Mouse (Mus musculus) liver, embryonic 11.5 days (tissue): ENCODE results near the gene Natd1. TPM values are rescaled to one million over a fixed set of nuclear protein-coding genes. Genes with fewer than 3 reads are reported as not detected.
"Not testable (repeated sequence)": the region's sequence is repeated elsewhere in the genome, so short reads cannot be mapped to it uniquely, and the experiment has no call there.

Experiments
- ATAC-seq: fragments of 200-750 bp; cut with Nextera tagmentation; replicated peaks from 2 replicates; pipeline ENCODE4 v1.8.0; 2017; ENCODE audit warnings: moderate number of reproducible peaks, mild to moderate bottlenecking, moderate TSS enrichment, moderate library complexity; ENCODE audit not compliant: low FRiP score
- DNase-seq: peaks from one replicate; pipeline ENCODE4 v3.0.0-alpha.2; 2017; ENCODE audit warnings: low spot score
- H3K27ac ChIP-seq: fragments of 300-500 bp; sonication (generic); 2 replicates; pipeline ENCODE4 v1.5.1; 2014; ENCODE audit warnings: mild to moderate bottlenecking, low read depth, low read length, control low read depth
- H3K27me3 ChIP-seq: fragments of 300-500 bp; sonication (generic); replicated peaks from 2 replicates; pipeline ENCODE4 v1.6.1; 2014; ENCODE audit warnings: low read length, mixed read lengths; ENCODE audit not compliant: control insufficient read depth, insufficient read depth
- H3K36me3 ChIP-seq: fragments of 300-500 bp; sonication (generic); 2 replicates; pipeline ENCODE4 v1.6.1; 2014; ENCODE audit warnings: mild to moderate bottlenecking, low read length, moderate library complexity, mixed read lengths; ENCODE audit not compliant: control insufficient read depth, insufficient read depth
- H3K4me1 ChIP-seq: fragments of 300-500 bp; sonication (generic); replicated peaks from 2 replicates; pipeline ENCODE4 v1.6.1; 2014; ENCODE audit warnings: low read length, mixed read lengths; ENCODE audit not compliant: control insufficient read depth, insufficient read depth
- H3K4me2 ChIP-seq: fragments of 300-500 bp; sonication (generic); 2 replicates; pipeline ENCODE4 v1.6.1; 2014; ENCODE audit warnings: mild to moderate bottlenecking, control low read depth, moderate library complexity
- H3K4me3 ChIP-seq: fragments of 300-500 bp; sonication (generic); 2 replicates; pipeline ENCODE4 v1.5.1; 2014; ENCODE audit warnings: low read depth, low read length, control low read depth
- H3K9ac ChIP-seq: fragments of 300-500 bp; sonication (generic); 2 replicates; pipeline ENCODE4 v1.6.1; 2014; ENCODE audit warnings: low read depth, low read length, control low read depth
- H3K9me3 ChIP-seq: fragments of 300-500 bp; sonication (generic); 2 replicates; pipeline ENCODE4 v1.6.1; 2016; ENCODE audit warnings: low read length, inconsistent platforms, mixed read lengths; ENCODE audit not compliant: control insufficient read depth
- WGBS: fragments of 180-500 bp; shearing (Covaris S2); extraction: QIAGEN DNeasy Blood & Tissue Kit; methylation state at CpG from one replicate; pipeline ENCODE4 v1.1.7; 2014; 5-methylcytosine and 5-hydroxymethylcytosine counted together
- polyA plus RNA-seq: library from polyadenylated mRNA; unstranded; fragments of >200 nt; fragmentation: Nextera tagmentation; extraction: Ambion mirVana; gene quantifications from 2 replicates; pipeline ENCODE4 v1.2.1, GENCODE M21; 2014

Gene Natd1
- polyA plus RNA-seq, 1 experiment from 2014 or later: 11.2 TPM

- no peak overlapping the region for H3K9ac ChIP-seq
- ATAC-seq (no peak), DNase-seq (no peak)
- no peaks in the 10 kb centered on the region for H3K9me3 ChIP-seq
- H3K36me3 ChIP-seq: no peaks in the 10 kb centered on the region
- H3K4me2 ChIP-seq: no peak overlapping the region
- H3K4me3 ChIP-seq: no peak overlapping the region
- 55% methylated on average over 3 of the region's 3 CpGs for WGBS
- H3K27ac ChIP-seq: no peak overlapping the region
- no peaks in the 10 kb centered on the region for H3K4me1 ChIP-seq
- H3K27me3 ChIP-seq: no peaks in the 10 kb centered on the region
Measured at GRCm38 (mm10) chr11:60890744-60891143, 23.8 kb downstream of the Natd1 start.

GRCm38 (mm10) chr11:60890286-60890685 lies 24.3 kb downstream of the Natd1 start:
- Histone ChIP-seq H3K4me3 (no peak overlapping the region), H3K27ac (no peak overlapping the region), H3K36me3 (no peaks in the 10 kb centered on the region), H3K4me1 (no peaks in the 10 kb centered on the region), H3K4me2 (no peak overlapping the region), H3K9me3 (no peaks in the 10 kb centered on the region), H3K9ac (no peak overlapping the region), H3K27me3 (no peaks in the 10 kb centered on the region)
- ATAC-seq (no peak), DNase-seq (no peak)
- 66% methylated on average over 6 of the region's 6 CpGs for WGBS

- ATAC-seq (no peak), DNase-seq (no peak)
- 62% methylated on average over 2 of the region's 2 CpGs for WGBS
- Histone ChIP-seq H3K4me1 (no peaks in the 10 kb centered on the region), H3K9me3 (no peaks in the 10 kb centered on the region), H3K27ac (no peak overlapping the region), H3K27me3 (no peaks in the 10 kb centered on the region), H3K4me2 (no peak overlapping the region), H3K9ac (no peak overlapping the region), H3K4me3 (no peak overlapping the region), H3K36me3 (no peaks in the 10 kb centered on the region)
Measured at GRCm38 (mm10) chr11:60889861-60890260, 24.7 kb downstream of the Natd1 start.

- not testable (repeated sequence) for DNase-seq, ATAC-seq, H3K36me3 ChIP-seq, H3K9ac ChIP-seq, H3K4me1 ChIP-seq, H3K4me2 ChIP-seq, H3K9me3 ChIP-seq, H3K27me3 ChIP-seq, H3K4me3 ChIP-seq, H3K27ac ChIP-seq
- 75% methylated on average over 2 of the region's 3 CpGs for WGBS
Measured at GRCm38 (mm10) chr11:60886986-60887385, 27.6 kb downstream of the Natd1 start.

- Histone ChIP-seq H3K4me1 (peaks cover 10% of the 10 kb centered on the region), H3K27ac (no peak overlapping the region), H3K36me3 (no peaks in the 10 kb centered on the region), H3K9me3 (no peaks in the 10 kb centered on the region), H3K27me3 (no peaks in the 10 kb centered on the region), H3K4me2 (no peak overlapping the region), H3K9ac (no peak overlapping the region), H3K4me3 (no peak overlapping the region)
- DNase-seq (no peak), ATAC-seq (no peak)
- 70% methylated on average over 3 of the region's 3 CpGs for WGBS
Measured at GRCm38 (mm10) chr11:60882386-60882785, 32.2 kb downstream of the Natd1 start.

GRCm38 (mm10) chr11:60880559-60880958 lies 34.0 kb downstream of the Natd1 start:
- ATAC-seq (no peak), DNase-seq (no peak)
- Histone ChIP-seq H3K4me2 (no peak overlapping the region), H3K36me3 (peaks cover 4% of the 10 kb centered on the region; the same call in 1 of the 2 replicates), H3K27ac (no peak overlapping the region), H3K9me3 (no peaks in the 10 kb centered on the region), H3K4me1 (peaks cover 27% of the 10 kb centered on the region), H3K9ac (no peak overlapping the region), H3K27me3 (no peaks in the 10 kb centered on the region), H3K4me3 (no peak overlapping the region)
- 84% methylated on average over 4 of the region's 4 CpGs for WGBS

- H3K27me3 ChIP-seq: no peaks in the 10 kb centered on the region
- WGBS: 3% methylated on average over 11 of the region's 11 CpGs
- peaks cover 38% of the 10 kb centered on the region for H3K4me1 ChIP-seq
- peaks cover 4% of the 10 kb centered on the region; the same call in 1 of the 2 replicates for H3K36me3 ChIP-seq
- peak overlapping the region; percentile 92 for H3K27ac ChIP-seq
- ATAC-seq (0 out of 2 replicates have a peak, but pooled peaks have one; percentile 7), DNase-seq (peak; percentile 52)
- H3K9ac ChIP-seq: peak overlapping the region; percentile 98
- H3K4me2 ChIP-seq: peak overlapping the region; percentile 83
- no peaks in the 10 kb centered on the region for H3K9me3 ChIP-seq
- H3K4me3 ChIP-seq: peak overlapping the region; percentile 99
Measured at GRCm38 (mm10) chr11:60879423-60879822, 35.1 kb downstream of the Natd1 start.

- peaks cover 44% of the 10 kb centered on the region for H3K4me1 ChIP-seq
Measured at GRCm38 (mm10) chr11:60878675-60879294, 35.8 kb downstream of the Natd1 start, which contains the start of gene Tmem11. Gene Tmem11 (minus strand): TSS chr11:60879272.

GRCm38 (mm10) chr11:60878056-60878612 lies 36.4 kb downstream of the Natd1 start:
- peak overlapping the region; percentile 98 for H3K9ac ChIP-seq
- peak overlapping the region; percentile 92 for H3K27ac ChIP-seq
- peaks cover 4% of the 10 kb centered on the region; the same call in 1 of the 2 replicates for H3K36me3 ChIP-seq
- peak overlapping the region; percentile 93 for H3K4me2 ChIP-seq
- DNase-seq (peak; percentile 44), ATAC-seq (peak; percentile 60)
- H3K4me3 ChIP-seq: peak overlapping the region; percentile 99
- H3K27me3 ChIP-seq: no peaks in the 10 kb centered on the region
- WGBS: under 1% methylated on average over 52 of the region's 52 CpGs
- no peaks in the 10 kb centered on the region for H3K9me3 ChIP-seq
- H3K4me1 ChIP-seq: peaks cover 50% of the 10 kb centered on the region

More at GRCm38 (mm10) chr11:60878675-60879294, 35.8 kb downstream of the Natd1 start, which contains the start of gene Tmem11:
- peak; percentile 98 for ATAC-seq
- Histone ChIP-seq H3K9me3 (no peaks in the 10 kb centered on the region), H3K4me2 (peak within 1 kb of the TSS; percentile 93), H3K36me3 (peaks cover 4% of the 10 kb centered on the region; the same call in 1 of the 2 replicates), H3K4me3 (peak within 1 kb of the TSS; percentile 99), H3K27me3 (no peaks in the 10 kb centered on the region), H3K9ac (peak within 1 kb of the TSS; percentile 98), H3K27ac (peak within 1 kb of the TSS; percentile 92)
- under 1% methylated on average over 61 of the region's 62 CpGs for WGBS
- DNase-seq: peak; percentile 91
